Mouse (Mus musculus) fat pad, adult 2 months (tissue): ENCODE results near the gene Eif3c.

ENCODE experiments used
- DNase-seq: peaks from one replicate; pipeline ENCODE4 v3.0.0-alpha.2; 2011; ENCODE audit warnings: low read depth, low spot score; ENCODE audit errors: extremely low read depth

Eif3c gene

DNA sequence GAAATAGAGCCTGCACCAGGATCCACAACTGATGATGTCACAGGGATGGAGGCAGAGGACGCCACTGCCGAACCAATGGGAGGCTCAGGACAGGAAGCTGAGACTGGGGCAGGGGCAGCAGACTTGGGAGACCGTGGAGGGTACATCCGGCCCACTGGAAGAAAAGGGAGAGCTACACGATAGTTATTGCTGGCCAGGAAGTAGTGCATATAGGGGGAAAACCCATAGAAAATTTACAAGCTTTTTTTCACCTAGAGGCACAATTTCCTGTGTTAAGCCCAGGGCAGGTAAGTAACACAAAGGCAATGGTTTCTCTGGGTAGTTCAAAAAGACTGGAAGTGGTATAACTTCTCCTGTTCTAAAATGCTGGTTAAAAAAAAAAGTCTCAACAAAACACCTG is 69.7 kb downstream of the Eif3c start:
- no peak for DNase-seq
